Mouse (Mus musculus) liver, postnatal 0 days (tissue): ENCODE data around the gene Brca2.

Source experiments
- CTCF ChIP-seq: sonication (generic); IDR thresholded peaks from 2 replicates; pipeline ENCODE4 v1.5.1; 2016; ENCODE audit warnings: antibody characterized with exemption, low read depth
- EP300 ChIP-seq: IDR thresholded peaks from 2 replicates; pipeline ENCODE4 v1.6.1; 2016; ENCODE audit warnings: antibody characterized with exemption, low read depth, mild to moderate bottlenecking

DNA sequence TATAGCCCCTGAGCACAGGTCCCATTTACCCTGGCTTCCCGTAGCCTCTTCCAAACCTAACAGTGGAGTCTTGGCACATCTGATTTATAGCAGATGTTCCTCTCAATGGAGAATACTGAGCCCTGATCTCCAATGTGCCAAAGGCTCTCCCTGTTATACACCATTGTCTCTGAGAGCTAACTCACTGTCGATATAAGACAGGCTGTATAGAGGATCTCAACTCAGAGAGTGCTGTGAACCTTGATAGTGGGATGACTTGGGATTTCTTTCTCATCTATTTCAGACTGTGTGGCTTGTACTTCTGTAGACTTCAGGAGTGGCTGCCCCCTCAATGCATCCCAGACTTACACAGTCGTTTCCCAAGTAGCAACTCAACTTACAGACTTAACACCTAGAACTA is 32.1 kb upstream of the Brca2 start:
- TF ChIP-seq CTCF (no peak), EP300 (no peak)
